Mouse (Mus musculus) c-Kit-negative CD71-positive TER-119-positive erythroid progenitor cells, embryonic 14.5 days (primary cell): ENCODE measurements around the gene Arhgap42.

Experiments used
- DNase-seq: peaks from one replicate; pipeline ENCODE4 v3.0.0-alpha.2; 2013; ENCODE audit warnings: low read depth, low spot score

Arhgap42 gene

DNA sequence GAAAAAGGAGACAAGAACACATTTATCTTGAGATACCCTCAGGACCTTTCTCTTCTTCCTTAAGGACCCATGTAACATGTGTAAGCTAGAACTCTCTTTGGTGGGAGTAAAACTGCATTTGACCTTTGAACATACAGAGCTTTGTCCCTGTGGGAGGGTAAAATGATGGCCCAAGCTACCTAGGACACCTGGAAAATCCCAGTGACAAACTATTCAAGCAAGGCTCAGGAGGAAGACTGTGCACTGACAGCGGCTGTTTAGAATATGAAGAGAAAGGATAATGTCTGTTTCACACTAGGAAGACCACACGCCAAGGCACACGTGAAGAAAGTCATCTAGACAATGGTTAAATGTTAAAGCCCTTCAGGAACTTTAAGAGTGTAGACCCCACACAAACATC, 211.0 kb downstream of the Arhgap42 start:
- DNase-seq = no peak

DNA sequence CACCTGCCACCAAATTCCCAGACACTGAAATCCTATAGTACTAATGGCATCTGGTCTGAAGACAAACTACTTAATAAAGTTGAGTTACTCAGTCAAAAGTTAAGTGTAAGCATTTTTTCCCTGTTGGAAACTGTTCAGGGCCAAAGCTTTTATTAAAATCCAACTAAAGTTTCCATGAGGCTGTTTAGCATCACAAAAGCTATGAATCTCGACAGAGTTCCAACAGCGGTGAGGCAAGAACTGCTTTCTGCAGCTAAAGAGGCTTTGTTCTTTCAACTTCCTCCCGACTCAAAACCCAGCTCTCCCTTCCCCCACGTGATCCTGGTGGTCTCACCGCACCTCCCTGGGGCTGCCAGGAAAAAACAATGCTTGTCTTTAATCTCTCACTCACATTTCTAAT, 211.5 kb downstream of the Arhgap42 start:
- no peak for DNase-seq

DNA sequence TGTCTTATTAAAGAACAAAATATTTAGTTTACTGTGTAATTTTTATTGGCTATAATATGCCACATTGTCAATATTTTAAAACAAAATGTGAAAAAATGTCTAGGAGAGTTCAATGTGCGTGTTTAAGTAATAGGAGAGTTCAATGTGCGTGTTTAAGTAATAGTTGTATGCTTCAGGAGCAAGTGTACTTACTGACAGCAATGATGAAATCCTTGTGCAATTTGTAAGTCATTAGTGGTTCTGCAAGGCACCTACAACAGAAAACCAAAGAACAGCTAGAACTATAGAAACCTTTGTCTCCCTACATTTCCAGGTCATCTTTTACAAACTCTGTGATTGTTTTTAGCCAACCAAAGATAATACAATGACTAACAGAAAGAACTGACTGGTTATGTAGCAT, 223.8 kb downstream of the Arhgap42 start:
- no peak for DNase-seq

DNA sequence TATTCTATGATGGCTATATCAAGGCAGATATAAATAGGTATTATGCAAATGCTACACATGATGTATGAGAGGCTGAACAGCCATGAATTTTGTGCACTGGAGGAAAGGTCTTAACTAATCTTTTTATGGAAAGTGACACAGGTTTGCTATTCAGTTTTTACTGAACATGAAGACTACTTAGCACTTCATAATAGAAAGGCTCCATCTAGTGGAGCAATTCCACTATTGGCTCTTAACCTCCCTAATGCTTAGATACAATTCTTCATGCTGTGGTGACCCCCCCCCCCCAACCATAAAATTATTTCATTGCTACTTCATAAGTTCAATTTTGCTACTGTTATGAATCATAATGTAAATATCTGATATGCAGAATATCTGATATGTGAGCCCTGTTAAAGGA, 237.7 kb downstream of the Arhgap42 start:
- DNase-seq = no peak

DNA sequence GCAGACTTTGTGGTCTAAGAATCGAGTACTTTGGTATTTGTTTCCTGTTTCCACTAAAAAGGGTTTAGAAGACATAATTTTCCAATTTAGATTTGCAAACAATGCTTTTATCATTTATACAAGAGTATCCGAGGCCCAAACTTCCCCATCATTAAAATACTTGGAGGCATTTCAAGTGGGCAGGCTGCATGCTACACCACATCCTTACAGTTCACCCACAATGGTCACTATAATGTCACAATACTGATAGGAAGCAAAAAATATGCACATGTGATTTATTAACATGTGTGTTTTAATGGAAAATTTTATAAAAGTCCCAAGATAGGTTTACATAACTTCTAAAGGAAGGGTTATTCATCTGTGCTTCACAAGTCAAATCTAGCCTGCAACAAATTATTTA, 242.4 kb downstream of the Arhgap42 start:
- DNase-seq = no peak

DNA sequence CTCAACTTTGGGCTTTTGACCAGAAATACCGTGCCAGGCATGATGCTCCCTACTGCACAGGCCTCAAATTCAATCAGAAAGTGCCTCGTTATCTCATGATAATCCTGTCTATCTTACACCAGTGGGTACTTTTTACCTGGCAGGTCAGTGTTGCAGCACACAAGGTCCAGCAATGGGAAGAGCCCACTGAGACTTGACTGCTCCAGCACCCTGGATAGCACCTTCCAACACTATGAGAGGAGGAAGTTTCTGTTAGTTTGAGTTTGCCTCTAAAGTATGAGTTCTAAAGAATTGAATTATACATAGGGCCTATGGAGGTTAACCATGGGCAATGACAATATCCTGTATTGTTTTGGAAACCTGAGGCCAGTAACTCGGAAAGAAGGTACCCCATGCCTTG, 256.6 kb downstream of the Arhgap42 start:
- DNase-seq = no peak

DNA sequence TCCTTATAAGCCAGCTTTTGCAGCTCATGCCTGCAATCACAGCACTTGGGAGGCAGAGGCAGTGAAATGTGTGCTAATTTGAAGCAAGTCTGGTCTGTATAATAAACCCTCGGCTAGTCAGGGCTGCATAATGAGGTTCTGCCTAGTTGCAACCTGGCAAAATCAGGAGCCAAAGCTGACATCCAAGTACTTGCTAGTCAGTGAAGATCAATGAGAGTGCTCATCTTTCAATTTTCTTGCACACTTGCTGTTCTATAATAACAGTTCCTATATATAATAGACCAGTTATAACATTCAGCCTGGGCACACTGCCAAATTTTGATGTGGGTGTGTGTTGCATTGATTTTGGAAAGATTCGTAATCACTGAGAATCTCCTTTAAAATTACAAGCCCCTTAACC, 261.1 kb downstream of the Arhgap42 start:
- DNase-seq = no peak

DNA sequence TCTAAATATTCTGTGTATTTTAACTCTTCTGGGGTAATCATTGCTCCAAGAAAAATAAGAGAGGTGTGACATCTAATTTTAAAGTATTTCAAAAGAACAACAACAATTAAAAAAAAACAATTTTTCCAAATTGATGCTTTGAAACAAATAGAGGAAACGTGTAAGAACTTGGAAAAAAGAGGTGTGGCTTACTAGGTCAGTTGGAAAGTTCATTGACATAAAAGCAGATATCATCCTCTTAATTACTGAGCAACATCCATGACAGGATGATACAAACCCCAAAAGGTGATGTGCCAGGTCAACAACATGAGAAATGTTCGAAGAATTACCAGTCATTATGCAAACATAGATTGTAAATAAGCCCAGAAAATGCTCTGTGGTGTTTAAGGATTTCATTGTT, 267.4 kb downstream of the Arhgap42 start, which contains the start of gene Gm16485:
Gene Gm16485, plus strand, starts transcription at position 301 of the 400 bp plus-strand sequence.
- DNase-seq = no peak

DNA sequence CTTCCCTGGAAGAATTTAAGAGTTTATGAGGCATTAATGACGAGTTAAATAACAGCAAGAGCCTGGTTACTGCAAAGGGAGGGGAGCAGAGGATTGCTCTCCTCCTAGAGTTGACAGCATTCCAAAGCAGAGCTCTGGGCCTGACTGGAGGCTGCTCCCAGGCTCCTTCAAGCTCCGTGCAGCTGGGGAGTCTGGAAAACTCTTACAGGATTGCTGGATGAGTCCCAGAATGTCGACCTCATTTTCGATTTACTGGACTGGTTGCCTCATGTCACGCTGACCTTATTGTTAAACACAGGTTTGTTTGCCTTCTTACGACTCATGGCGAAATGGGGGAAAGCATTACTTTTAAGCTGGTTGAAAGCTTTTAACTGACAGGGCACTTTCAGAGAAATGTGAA, 268.7 kb downstream of the Arhgap42 start:
- no peak for DNase-seq

DNA sequence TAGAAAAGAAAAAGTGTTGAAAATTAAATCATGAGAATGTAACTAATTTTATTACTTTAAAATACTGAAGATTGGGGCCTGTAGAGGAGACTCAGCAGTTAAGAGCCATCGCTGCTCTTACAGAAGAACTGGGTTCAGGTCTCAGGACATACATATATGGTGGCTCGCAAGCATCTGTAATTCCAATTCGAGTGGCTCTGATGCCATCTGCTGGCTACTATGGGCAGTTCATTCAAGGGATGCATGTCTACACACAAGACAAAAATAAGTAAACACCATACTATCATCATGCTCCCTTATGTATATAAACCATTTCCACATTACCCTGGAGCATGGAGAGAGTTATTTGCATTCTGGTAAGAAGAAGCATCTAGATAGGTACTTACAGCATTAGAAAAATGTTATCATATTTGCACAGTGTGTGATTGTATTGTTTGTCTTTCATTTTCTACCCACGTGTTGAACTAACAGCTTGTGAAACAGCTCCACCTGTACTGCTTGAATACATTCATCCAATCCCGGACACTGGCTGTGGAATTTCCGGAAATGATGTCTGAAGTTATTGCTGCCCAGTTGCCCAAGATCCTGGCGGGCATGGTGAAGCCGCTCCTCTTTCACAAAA, 274.3 kb downstream of the Arhgap42 start:
- DNase-seq = no peak

DNA sequence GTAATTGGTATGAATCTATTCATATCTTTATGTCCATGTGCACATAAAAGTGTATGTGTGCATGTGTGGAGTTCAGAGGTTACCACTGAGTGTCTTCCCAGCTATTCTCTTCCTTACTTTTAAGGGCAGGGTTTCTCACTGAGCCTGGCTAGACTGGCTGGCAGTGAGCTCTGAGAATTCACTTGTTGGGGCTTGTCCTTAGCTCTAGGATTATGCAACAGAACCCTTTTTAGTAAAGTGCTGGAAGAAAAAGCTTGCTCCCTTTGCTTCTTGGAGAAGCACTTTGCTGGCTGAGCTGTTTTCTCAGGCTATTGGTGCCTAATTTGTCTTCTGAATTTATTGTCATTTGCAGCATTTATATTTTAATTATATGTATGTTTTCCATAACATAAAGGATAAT, 285.6 kb downstream of the Arhgap42 start:
- no peak for DNase-seq
